Mouse (Mus musculus) hindbrain, embryonic 15.5 days (tissue): ENCODE results near the gene Pzp. TPM values are rescaled to one million over a fixed set of nuclear protein-coding genes. Genes with fewer than 3 reads are reported as not detected.

Source experiments
- ATAC-seq: fragments of 200-750 bp; cut with Nextera tagmentation; 2 replicates; pipeline ENCODE4 v1.8.0; 2017; ENCODE audit warnings: low read depth, moderate number of reproducible peaks, moderate TSS enrichment; ENCODE audit not compliant: low FRiP score
- H3K27ac ChIP-seq: fragments of 300-500 bp; sonication (generic); replicated peaks from 2 replicates; pipeline ENCODE4 v1.5.1; 2015; ENCODE audit warnings: mild to moderate bottlenecking, inconsistent platforms
- H3K27me3 ChIP-seq: fragments of 300-500 bp; sonication (generic); 2 replicates; pipeline ENCODE4 v1.6.1; 2015; ENCODE audit warnings: control low read depth, inconsistent platforms
- H3K36me3 ChIP-seq: fragments of 300-500 bp; sonication (generic); 2 replicates; pipeline ENCODE4 v1.6.1; 2015; ENCODE audit warnings: control low read depth, inconsistent platforms
- H3K4me1 ChIP-seq: fragments of 300-500 bp; sonication (generic); replicated peaks from 2 replicates; pipeline ENCODE4 v1.6.1; 2015; ENCODE audit warnings: control low read depth, inconsistent platforms
- H3K4me2 ChIP-seq: fragments of 300-500 bp; sonication (generic); 2 replicates; pipeline ENCODE4 v1.6.1; 2015; ENCODE audit warnings: moderate library complexity, mild to moderate bottlenecking, inconsistent platforms
- H3K4me3 ChIP-seq: fragments of 300-500 bp; sonication (generic); 2 replicates; pipeline ENCODE4 v1.5.1; 2015; ENCODE audit warnings: mild to moderate bottlenecking, inconsistent platforms
- H3K9ac ChIP-seq: fragments of 300-500 bp; sonication (generic); 2 replicates; pipeline ENCODE4 v1.6.1; 2015; ENCODE audit warnings: inconsistent platforms
- H3K9me3 ChIP-seq: fragments of 300-500 bp; sonication (generic); 2 replicates; pipeline ENCODE4 v1.6.1; 2016; ENCODE audit warnings: control low read depth, inconsistent platforms
- WGBS: fragments of 180-500 bp; shearing (Covaris S2); methylation state at CpG from one replicate; pipeline ENCODE4 v1.1.7; 2015; 5-methylcytosine and 5-hydroxymethylcytosine counted together
- polyA plus RNA-seq: library from polyadenylated mRNA; unstranded; fragments of >200 nt; fragmentation: Nextera tagmentation; extraction: Ambion mirVana; gene quantifications from 2 replicates; pipeline ENCODE4 v1.2.1, GENCODE M21; 2015

Pzp gene
- polyA plus RNA-seq, 1 experiment from 2014 or later: 0.48 TPM

GRCm38 (mm10) chr6:128525801-128526200 lies 719 bp downstream of the Pzp start:
- H3K9ac ChIP-seq: no peak overlapping the region
- H3K9me3 ChIP-seq: no peaks in the 10 kb centered on the region
- 98% methylated on average over 4 of the region's 4 CpGs for WGBS
- H3K27ac ChIP-seq: no peak overlapping the region
- no peak for ATAC-seq
- H3K4me2 ChIP-seq: no peak overlapping the region
- H3K27me3 ChIP-seq: no peaks in the 10 kb centered on the region
- H3K4me3 ChIP-seq: no peak overlapping the region
- no peaks in the 10 kb centered on the region for H3K36me3 ChIP-seq
- H3K4me1 ChIP-seq: no peaks in the 10 kb centered on the region

GRCm38 (mm10) chr6:128523360-128523759 lies 3.2 kb downstream of the Pzp start:
- 93% methylated on average over 3 of the region's 3 CpGs for WGBS
- ATAC-seq: no peak
- no peaks in the 10 kb centered on the region for H3K9me3 ChIP-seq
- no peak overlapping the region for H3K4me3 ChIP-seq
- H3K4me1 ChIP-seq: no peaks in the 10 kb centered on the region
- no peak overlapping the region for H3K9ac ChIP-seq
- no peaks in the 10 kb centered on the region for H3K27me3 ChIP-seq
- no peak overlapping the region for H3K4me2 ChIP-seq
- H3K36me3 ChIP-seq: no peaks in the 10 kb centered on the region
- no peak overlapping the region for H3K27ac ChIP-seq

GRCm38 (mm10) chr6:128519159-128519558 lies 7.4 kb downstream of the Pzp start:
- Histone ChIP-seq H3K4me1 (no peaks in the 10 kb centered on the region), H3K27ac (no peak overlapping the region), H3K9ac (no peak overlapping the region), H3K27me3 (no peaks in the 10 kb centered on the region), H3K36me3 (no peaks in the 10 kb centered on the region), H3K4me3 (no peak overlapping the region), H3K4me2 (no peak overlapping the region), H3K9me3 (0 out of 2 replicates have a peak, but pooled peaks cover 3% of the 10 kb centered on the region)
- ATAC-seq: no peak
- WGBS: 93% methylated on average over 7 of the region's 7 CpGs

- 93% methylated on average over 2 of the region's 2 CpGs for WGBS
- Histone ChIP-seq H3K4me1 (no peaks in the 10 kb centered on the region), H3K9me3 (no peaks in the 10 kb centered on the region), H3K9ac (no peak overlapping the region), H3K27me3 (no peaks in the 10 kb centered on the region), H3K4me2 (no peak overlapping the region), H3K4me3 (no peak overlapping the region), H3K36me3 (no peaks in the 10 kb centered on the region), H3K27ac (no peak overlapping the region)
- no peak for ATAC-seq
Measured at GRCm38 (mm10) chr6:128505676-128506236, 20.8 kb downstream of the Pzp start.

- Histone ChIP-seq H3K27me3 (no peaks in the 10 kb centered on the region), H3K9me3 (no peaks in the 10 kb centered on the region), H3K27ac (no peak overlapping the region), H3K36me3 (no peaks in the 10 kb centered on the region), H3K4me3 (no peak overlapping the region), H3K4me1 (no peaks in the 10 kb centered on the region), H3K4me2 (no peak overlapping the region), H3K9ac (no peak overlapping the region)
- WGBS: 83% methylated on average over 5 of the region's 5 CpGs
- no peak for ATAC-seq
Measured at GRCm38 (mm10) chr6:128504743-128505142, 21.8 kb downstream of the Pzp start.

GRCm38 (mm10) chr6:128495346-128495745 lies 31.2 kb downstream of the Pzp start:
- Histone ChIP-seq H3K36me3 (no peaks in the 10 kb centered on the region), H3K9me3 (no peaks in the 10 kb centered on the region), H3K4me1 (no peaks in the 10 kb centered on the region), H3K27ac (no peak overlapping the region), H3K27me3 (no peaks in the 10 kb centered on the region), H3K4me3 (no peak overlapping the region), H3K4me2 (no peak overlapping the region), H3K9ac (no peak overlapping the region)
- no peak for ATAC-seq
- 85% methylated on average over 1 of the region's 1 CpGs for WGBS

GRCm38 (mm10) chr6:128494646-128495331 lies 31.7 kb downstream of the Pzp start:
- H3K4me3 ChIP-seq: no peak overlapping the region
- H3K9me3 ChIP-seq: no peaks in the 10 kb centered on the region
- 74% methylated on average over 15 of the region's 15 CpGs for WGBS

GRCm38 (mm10) chr6:128491916-128492315 lies 34.6 kb downstream of the Pzp start:
- Histone ChIP-seq H3K27me3 (no peaks in the 10 kb centered on the region), H3K9ac (no peak overlapping the region), H3K4me1 (no peaks in the 10 kb centered on the region), H3K4me3 (no peak overlapping the region), H3K4me2 (no peak overlapping the region), H3K9me3 (no peaks in the 10 kb centered on the region), H3K36me3 (no peaks in the 10 kb centered on the region), H3K27ac (no peak overlapping the region)
- WGBS: 66% methylated on average over 4 of the region's 4 CpGs
- peak; percentile 74 for ATAC-seq

More at GRCm38 (mm10) chr6:128494646-128495331, 31.7 kb downstream of the Pzp start:
- no peaks in the 10 kb centered on the region for H3K4me1 ChIP-seq
- no peak overlapping the region for H3K27ac ChIP-seq
- no peak overlapping the region for H3K4me2 ChIP-seq
- H3K36me3 ChIP-seq: no peaks in the 10 kb centered on the region
- no peaks in the 10 kb centered on the region for H3K27me3 ChIP-seq
- ATAC-seq: no peak
- no peak overlapping the region for H3K9ac ChIP-seq

- no peak overlapping the region for H3K4me2 ChIP-seq
- ATAC-seq: no peak
- WGBS: 95% methylated on average over 10 of the region's 10 CpGs
- H3K27ac ChIP-seq: no peak overlapping the region
- no peak overlapping the region for H3K4me3 ChIP-seq
- no peaks in the 10 kb centered on the region for H3K9me3 ChIP-seq
- no peaks in the 10 kb centered on the region for H3K27me3 ChIP-seq
- H3K36me3 ChIP-seq: no peaks in the 10 kb centered on the region
- no peak overlapping the region for H3K9ac ChIP-seq
- H3K4me1 ChIP-seq: no peaks in the 10 kb centered on the region
Measured at GRCm38 (mm10) chr6:128490141-128490540, 36.4 kb downstream of the Pzp start.

GRCm38 (mm10) chr6:128487736-128488135 lies 38.8 kb downstream of the Pzp start:
- Histone ChIP-seq H3K36me3 (no peaks in the 10 kb centered on the region), H3K27ac (no peak overlapping the region), H3K4me2 (no peak overlapping the region), H3K4me3 (no peak overlapping the region), H3K9me3 (no peaks in the 10 kb centered on the region), H3K4me1 (no peaks in the 10 kb centered on the region), H3K27me3 (no peaks in the 10 kb centered on the region), H3K9ac (no peak overlapping the region)
- no peak for ATAC-seq
- 91% methylated on average over 11 of the region's 11 CpGs for WGBS

GRCm38 (mm10) chr6:128479463-128480454 lies 46.8 kb downstream of the Pzp start:
- Histone ChIP-seq H3K4me1 (0 out of 2 replicates have a peak, but pooled peaks cover 5% of the 10 kb centered on the region), H3K4me3 (0 out of 2 replicates have a peak overlapping the region, but pooled peaks have one; percentile 5)

GRCm38 (mm10) chr6:128477495-128477894 lies 49.0 kb downstream of the Pzp start:
- H3K27me3 ChIP-seq: no peaks in the 10 kb centered on the region
- H3K4me1 ChIP-seq: 0 out of 2 replicates have a peak, but pooled peaks cover 5% of the 10 kb centered on the region
- H3K4me3 ChIP-seq: no peak overlapping the region
- ATAC-seq: no peak
- no peak overlapping the region for H3K27ac ChIP-seq
- no peak overlapping the region for H3K4me2 ChIP-seq
- WGBS: 29% methylated on average over 4 of the region's 4 CpGs
- no peak overlapping the region for H3K9ac ChIP-seq
- H3K36me3 ChIP-seq: no peaks in the 10 kb centered on the region
- no peaks in the 10 kb centered on the region for H3K9me3 ChIP-seq

More at GRCm38 (mm10) chr6:128479463-128480454, 46.8 kb downstream of the Pzp start:
- WGBS: 15% methylated on average over 26 of the region's 26 CpGs
- peak overlapping the region; percentile 32 for H3K4me2 ChIP-seq
- H3K27ac ChIP-seq: no peak overlapping the region
- ATAC-seq: peak; percentile 89
- H3K36me3 ChIP-seq: no peaks in the 10 kb centered on the region
- H3K27me3 ChIP-seq: no peaks in the 10 kb centered on the region
- no peaks in the 10 kb centered on the region for H3K9me3 ChIP-seq
- no peak overlapping the region for H3K9ac ChIP-seq
